Mouse (Mus musculus): ENCODE measurements at regions not wholly inside any gene's neighbourhood (a gene's known extent, or its start where the extent isn't known, plus 50 kb on each side); places are given as distances from the start of the nearest gene placed in this dataset.
"Not testable (repeated sequence)": the region's sequence is repeated elsewhere in the genome, so short reads cannot be mapped to it uniquely, and the experiment has no call there.

GRCm38 (mm10) chr11:40454994-40455393, 240.0 kb downstream of the Mat2b start:
- not testable (repeated sequence) for H3K4me1 ChIP-seq (ENCODE audit: control insufficient read depth, insufficient read depth, low read length); H3K36me3 ChIP-seq (ENCODE audit: control insufficient read depth, insufficient read depth); H3K9me3 ChIP-seq (replicated peaks; ENCODE audit: control insufficient read depth, low read length); H3K9ac ChIP-seq (ENCODE audit: low read length); H3K4me2 ChIP-seq (ENCODE audit: low read depth, low read length); ATAC-seq (replicated peaks; ENCODE audit: extremely low read depth, insufficient read depth, low FRiP score); H3K4me3 ChIP-seq (ENCODE audit: low read length); H3K27me3 ChIP-seq (ENCODE audit: control insufficient read depth, insufficient read depth, low read length); H3K27ac ChIP-seq (ENCODE audit: low read length)

- 82% methylated on average over 2 of the region's 2 CpGs for WGBS
- H3K4me2 ChIP-seq (ENCODE audit: low read depth, low read length), result no peak overlapping the region
- H3K9ac ChIP-seq (ENCODE audit: low read length), result no peak overlapping the region
- H3K36me3 ChIP-seq (ENCODE audit: control insufficient read depth, insufficient read depth), result no peaks in the 10 kb centered on the region
- H3K27me3 ChIP-seq (ENCODE audit: control insufficient read depth, insufficient read depth, low read length), result no peaks in the 10 kb centered on the region
- no peaks in the 10 kb centered on the region for H3K9me3 ChIP-seq (replicated peaks; ENCODE audit: control insufficient read depth, low read length)
- H3K4me1 ChIP-seq (ENCODE audit: control insufficient read depth, insufficient read depth, low read length), result no peaks in the 10 kb centered on the region
- ATAC-seq (replicated peaks; ENCODE audit: extremely low read depth, insufficient read depth, low FRiP score), result no peak
- no peak overlapping the region for H3K27ac ChIP-seq (ENCODE audit: low read length)
- H3K4me3 ChIP-seq (ENCODE audit: low read length), result no peak overlapping the region
Measured at GRCm38 (mm10) chr11:40446846-40447245, 248.2 kb downstream of the Mat2b start.

- ATAC-seq (replicated peaks; ENCODE audit: extremely low read depth, insufficient read depth, low FRiP score), result no peak
- Histone ChIP-seq H3K4me3 (ENCODE audit: low read length) (no peak overlapping the region), H3K4me2 (ENCODE audit: low read depth, low read length) (no peak overlapping the region), H3K4me1 (ENCODE audit: control insufficient read depth, insufficient read depth, low read length) (no peaks in the 10 kb centered on the region), H3K9ac (ENCODE audit: low read length) (no peak overlapping the region), H3K36me3 (ENCODE audit: control insufficient read depth, insufficient read depth) (no peaks in the 10 kb centered on the region), H3K27ac (ENCODE audit: low read length) (no peak overlapping the region), H3K9me3 (replicated peaks; ENCODE audit: control insufficient read depth, low read length) (no peaks in the 10 kb centered on the region), H3K27me3 (ENCODE audit: control insufficient read depth, insufficient read depth, low read length) (no peaks in the 10 kb centered on the region)
- WGBS, result 86% methylated on average over 1 of the region's 1 CpGs
Measured at GRCm38 (mm10) chr11:40434002-40434401, 261.0 kb downstream of the Mat2b start.

DNA sequence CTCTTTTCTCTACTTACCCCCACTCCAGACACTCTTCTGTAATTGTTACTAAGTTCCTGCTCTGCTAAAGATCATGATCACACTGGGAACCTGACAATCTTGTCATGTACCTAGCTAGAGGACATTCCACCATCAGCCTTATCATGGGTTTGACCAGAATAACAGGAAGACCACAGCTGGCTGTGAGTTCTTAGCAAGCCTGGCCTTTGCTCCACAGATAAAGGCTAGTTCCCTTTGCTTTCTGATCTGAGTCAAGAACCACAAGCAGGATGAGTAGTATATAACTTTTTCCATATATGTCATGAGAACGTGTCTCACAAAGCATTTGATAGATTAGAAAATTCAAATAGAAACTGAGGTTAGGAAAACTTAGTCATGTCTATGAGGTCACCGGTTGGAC, 266.1 kb downstream of the Mat2b start:
- peak; percentile 55; the same call in 1 of the 2 replicates for ATAC-seq (replicated peaks; ENCODE audit: extremely low read depth, insufficient read depth, low FRiP score)
- Histone ChIP-seq H3K36me3 (ENCODE audit: control insufficient read depth, insufficient read depth) (no peaks in the 10 kb centered on the region), H3K27me3 (ENCODE audit: control insufficient read depth, insufficient read depth, low read length) (no peaks in the 10 kb centered on the region), H3K9me3 (replicated peaks; ENCODE audit: control insufficient read depth, low read length) (no peaks in the 10 kb centered on the region), H3K4me1 (ENCODE audit: control insufficient read depth, insufficient read depth, low read length) (no peaks in the 10 kb centered on the region), H3K27ac (ENCODE audit: low read length) (no peak overlapping the region), H3K9ac (ENCODE audit: low read length) (no peak overlapping the region), H3K4me2 (ENCODE audit: low read depth, low read length) (no peak overlapping the region), H3K4me3 (ENCODE audit: low read length) (no peak overlapping the region)
- WGBS, result 62% methylated on average over 2 of the region's 2 CpGs

GRCm38 (mm10) chr11:40424316-40424715, 270.7 kb downstream of the Mat2b start:
- 56% methylated on average over 3 of the region's 3 CpGs for WGBS
- no peaks in the 10 kb centered on the region for H3K36me3 ChIP-seq (ENCODE audit: control insufficient read depth, insufficient read depth)
- no peak for ATAC-seq (replicated peaks; ENCODE audit: extremely low read depth, insufficient read depth, low FRiP score)
- no peaks in the 10 kb centered on the region for H3K4me1 ChIP-seq (ENCODE audit: control insufficient read depth, insufficient read depth, low read length)
- H3K27me3 ChIP-seq (ENCODE audit: control insufficient read depth, insufficient read depth, low read length), result no peaks in the 10 kb centered on the region
- H3K27ac ChIP-seq (ENCODE audit: low read length), result no peak overlapping the region
- no peak overlapping the region for H3K4me2 ChIP-seq (ENCODE audit: low read depth, low read length)
- no peak overlapping the region for H3K4me3 ChIP-seq (ENCODE audit: low read length)
- H3K9me3 ChIP-seq (replicated peaks; ENCODE audit: control insufficient read depth, low read length), result no peaks in the 10 kb centered on the region
- H3K9ac ChIP-seq (ENCODE audit: low read length), result no peak overlapping the region

DNA sequence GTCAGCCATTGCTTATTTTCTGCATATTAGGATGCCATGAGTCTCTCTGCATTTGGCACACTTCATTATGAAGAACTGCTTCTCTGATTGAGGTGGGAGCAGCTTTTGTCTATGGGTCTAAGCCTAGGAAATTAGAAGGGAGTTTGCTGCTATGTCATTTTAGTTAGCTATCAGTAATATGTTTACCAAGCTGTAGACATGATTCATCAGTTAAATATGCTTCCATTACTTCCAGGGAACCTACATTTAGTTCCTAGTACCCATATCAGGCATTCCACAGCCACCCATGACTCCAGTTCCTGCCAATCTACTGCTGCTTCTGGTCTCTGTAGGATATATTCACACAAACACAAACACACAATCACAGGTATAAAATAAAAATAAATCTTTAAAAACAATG, 287.4 kb downstream of the Mat2b start:
- ATAC-seq (replicated peaks; ENCODE audit: extremely low read depth, insufficient read depth, low FRiP score), result no peak
- H3K4me3 ChIP-seq (ENCODE audit: low read length), result no peak overlapping the region
- H3K36me3 ChIP-seq (ENCODE audit: control insufficient read depth, insufficient read depth), result no peaks in the 10 kb centered on the region
- no peaks in the 10 kb centered on the region for H3K27me3 ChIP-seq (ENCODE audit: control insufficient read depth, insufficient read depth, low read length)
- no peak overlapping the region for H3K9ac ChIP-seq (ENCODE audit: low read length)
- H3K4me2 ChIP-seq (ENCODE audit: low read depth, low read length), result no peak overlapping the region
- no peaks in the 10 kb centered on the region for H3K9me3 ChIP-seq (replicated peaks; ENCODE audit: control insufficient read depth, low read length)
- no peak overlapping the region for H3K27ac ChIP-seq (ENCODE audit: low read length)
- H3K4me1 ChIP-seq (ENCODE audit: control insufficient read depth, insufficient read depth, low read length), result no peaks in the 10 kb centered on the region

- no peak overlapping the region for H3K27ac ChIP-seq (ENCODE audit: low read length)
- WGBS, result 43% methylated on average over 1 of the region's 1 CpGs
- no peak; the same call in 1 of the 2 replicates for ATAC-seq (replicated peaks; ENCODE audit: extremely low read depth, insufficient read depth, low FRiP score)
Measured at GRCm38 (mm10) chr11:40402249-40402648, 292.8 kb downstream of the Mat2b start.

DNA sequence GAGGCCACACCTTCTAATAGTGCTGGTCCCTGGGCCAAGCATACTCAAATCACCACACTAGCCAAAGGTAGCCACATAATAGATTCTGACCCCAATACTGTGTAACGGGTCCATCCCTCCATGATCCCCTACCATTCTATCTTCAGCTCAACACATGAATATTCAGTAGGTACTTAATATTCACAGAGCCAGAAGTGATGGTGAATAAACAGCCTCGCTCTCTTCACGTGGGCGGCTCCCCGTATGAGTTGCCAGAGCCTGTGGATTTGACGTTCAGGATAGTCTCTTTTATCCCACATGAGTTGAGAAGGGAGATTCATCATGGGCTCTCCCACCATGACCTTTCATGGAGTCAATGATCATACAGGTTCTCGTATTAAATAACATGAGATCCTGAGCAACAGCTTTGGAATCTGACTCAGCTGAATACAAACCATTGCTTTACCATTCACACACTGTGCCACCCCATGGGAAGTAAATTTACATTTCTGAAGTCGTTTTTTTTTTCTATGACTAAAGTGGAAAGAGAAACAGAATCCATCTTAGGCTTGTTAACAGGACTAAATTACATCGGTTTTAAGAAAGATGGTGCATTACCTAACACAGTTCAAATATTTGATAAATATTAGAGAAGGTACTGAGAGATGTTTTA, 297.4 kb downstream of the Mat2b start:
- WGBS, result 77% methylated on average over 9 of the region's 9 CpGs

More at GRCm38 (mm10) chr11:40402249-40402648, 292.8 kb downstream of the Mat2b start:
- H3K4me1 ChIP-seq (ENCODE audit: control insufficient read depth, insufficient read depth, low read length), result no peaks in the 10 kb centered on the region
- no peaks in the 10 kb centered on the region for H3K27me3 ChIP-seq (ENCODE audit: control insufficient read depth, insufficient read depth, low read length)
- H3K9ac ChIP-seq (ENCODE audit: low read length), result no peak overlapping the region
- H3K4me2 ChIP-seq (ENCODE audit: low read depth, low read length), result no peak overlapping the region
- H3K4me3 ChIP-seq (ENCODE audit: low read length), result no peak overlapping the region
- no peaks in the 10 kb centered on the region for H3K9me3 ChIP-seq (replicated peaks; ENCODE audit: control insufficient read depth, low read length)
- no peaks in the 10 kb centered on the region for H3K36me3 ChIP-seq (ENCODE audit: control insufficient read depth, insufficient read depth)

GRCm38 (mm10) chr11:40395331-40395730, 299.7 kb downstream of the Mat2b start:
- H3K4me3 ChIP-seq (ENCODE audit: low read length), result no peak overlapping the region
- no peaks in the 10 kb centered on the region for H3K27me3 ChIP-seq (ENCODE audit: control insufficient read depth, insufficient read depth, low read length)
- no peaks in the 10 kb centered on the region for H3K4me1 ChIP-seq (ENCODE audit: control insufficient read depth, insufficient read depth, low read length)
- no peaks in the 10 kb centered on the region for H3K36me3 ChIP-seq (ENCODE audit: control insufficient read depth, insufficient read depth)
- WGBS, result 69% methylated on average over 11 of the region's 11 CpGs
- no peaks in the 10 kb centered on the region for H3K9me3 ChIP-seq (replicated peaks; ENCODE audit: control insufficient read depth, low read length)
- no peak overlapping the region for H3K4me2 ChIP-seq (ENCODE audit: low read depth, low read length)
- H3K27ac ChIP-seq (ENCODE audit: low read length), result no peak overlapping the region
- no peak for ATAC-seq (replicated peaks; ENCODE audit: extremely low read depth, insufficient read depth, low FRiP score)
- no peak overlapping the region for H3K9ac ChIP-seq (ENCODE audit: low read length)

More for the DNA sequence above, 297.4 kb downstream of the Mat2b start:
- Histone ChIP-seq H3K9ac (ENCODE audit: low read length) (no peak overlapping the region), H3K27me3 (ENCODE audit: control insufficient read depth, insufficient read depth, low read length) (no peaks in the 10 kb centered on the region), H3K36me3 (ENCODE audit: control insufficient read depth, insufficient read depth) (no peaks in the 10 kb centered on the region), H3K4me3 (ENCODE audit: low read length) (no peak overlapping the region), H3K4me1 (ENCODE audit: control insufficient read depth, insufficient read depth, low read length) (no peaks in the 10 kb centered on the region), H3K4me2 (ENCODE audit: low read depth, low read length) (no peak overlapping the region), H3K27ac (ENCODE audit: low read length) (no peak overlapping the region), H3K9me3 (replicated peaks; ENCODE audit: control insufficient read depth, low read length) (no peaks in the 10 kb centered on the region)
- ATAC-seq (replicated peaks; ENCODE audit: extremely low read depth, insufficient read depth, low FRiP score), result no peak
